Mouse (Mus musculus): ENCODE results near the gene Commd7.

Gene Commd7

GRCm38 (mm10) chr2:153642496-153642895 lies 9.9 kb upstream of the Commd7 start:
- ChIA-PET CTCF (interaction anchor here in 2 of 4 experiments (1.0 kb wide), 2 partner anchors 11 to 12 kb away, joined by 3 to 4 read pairs; no protein-coding TSS in a partner anchor), POLR2A (interaction anchor here in 2 of 4 experiments (1.0 to 3.0 kb wide), 3 partner anchors 9 to 30 kb away, joined by 3 to 9 read pairs (median 3); no protein-coding TSS in a partner anchor)

GRCm38 (mm10) chr2:153638977-153639680 lies 6.5 kb upstream of the Commd7 start:
- ChIA-PET CTCF (interaction anchor here (0.6 to 1.0 kb wide), 10 partner anchors 9 to 1179 kb away, joined by 3 to 6 read pairs (median 4); no protein-coding TSS in a partner anchor), POLR2A (interaction anchor here in 3 of 4 experiments (0.5 to 2.8 kb wide), 22 partner anchors 10 to 478 kb away, joined by 3 to 12 read pairs (median 5); partner anchors contain the start of genes Dnmt3b (in 3 of the 3) and Tm9sf4 (in 1 of the 3))

GRCm38 (mm10) chr2:153633259-153633658 lies 678 bp upstream of the Commd7 start:
- ChIA-PET CTCF (interaction anchor here in 2 of 4 experiments (0.6 to 1.4 kb wide), 2 partner anchors 23 to 511 kb away, joined by 3 to 4 read pairs; no protein-coding TSS in a partner anchor), POLR2A (interaction anchor here (0.7 to 5.0 kb wide), 22 partner anchors 10 to 109 kb away, joined by 3 to 35 read pairs (median 3); partner anchors contain the start of gene Dnmt3b (in 2 of the 4))

GRCm38 (mm10) chr2:153632871-153633226 lies 268 bp upstream of the Commd7 start:
- CTCF ChIA-PET = interaction anchor here in 2 of 4 experiments (1.3 to 1.4 kb wide), 2 partner anchors 22 to 29 kb away, joined by 4 to 7 read pairs; no protein-coding TSS in a partner anchor
- POLR2A ChIA-PET = interaction anchor here (0.7 to 5.0 kb wide), 23 partner anchors 10 to 109 kb away, joined by 3 to 35 read pairs (median 3); partner anchors contain the start of gene Dnmt3b (in 2 of the 4)

GRCm38 (mm10) chr2:153630950-153631349 lies 1.6 kb downstream of the Commd7 start:
- POLR2A ChIA-PET = interaction anchor here in 2 of 4 experiments (1.8 to 5.0 kb wide), 3 partner anchors 9 to 20 kb away, joined by 8 to 35 read pairs (median 22); no protein-coding TSS in a partner anchor
- CTCF ChIA-PET = no interaction called here

- ChIA-PET CTCF (interaction anchor here (0.5 to 5.9 kb wide), 9 partner anchors 11 to 540 kb away, joined by 3 to 38 read pairs (median 5); no protein-coding TSS in a partner anchor), POLR2A (interaction anchor here (0.6 to 4.1 kb wide), 24 partner anchors 8 to 953 kb away, joined by 3 to 64 read pairs (median 4); partner anchors contain the start of genes Commd7 (in 1 of the 4), Dnmt3b (in 1 of the 4), H13 (in 1 of the 4) and Mapre1 (in 1 of the 4))
Measured at GRCm38 (mm10) chr2:153622449-153622848, 10.1 kb downstream of the Commd7 start.

GRCm38 (mm10) chr2:153618889-153619288 lies 13.7 kb downstream of the Commd7 start:
- CTCF ChIA-PET = interaction anchor here in 1 of 4 experiments (0.7 to 5.9 kb wide), 5 partner anchors 8 to 305 kb away, joined by 3 to 38 read pairs (median 4); no protein-coding TSS in a partner anchor
- POLR2A ChIA-PET = interaction anchor here in 2 of 4 experiments (0.7 to 1.7 kb wide), 6 partner anchors 8 to 248 kb away, joined by 3 to 6 read pairs (median 3); partner anchors contain the start of gene Commd7 (in 1 of the 2)

GRCm38 (mm10) chr2:153618439-153618838 lies 14.1 kb downstream of the Commd7 start:
- CTCF ChIA-PET = interaction anchor here in 1 of 4 experiments (0.7 to 5.9 kb wide), 4 partner anchors 8 to 305 kb away, joined by 3 to 38 read pairs (median 4); no protein-coding TSS in a partner anchor
- POLR2A ChIA-PET = interaction anchor here in 2 of 4 experiments (0.7 to 1.7 kb wide), 7 partner anchors 8 to 248 kb away, joined by 3 to 6 read pairs (median 3); partner anchors contain the start of gene Commd7 (in 2 of the 2)

- CTCF ChIA-PET = no interaction called here
- POLR2A ChIA-PET = interaction anchor here in 1 of 4 experiments (1.4 kb wide), 1 partner anchor 10 kb away, joined by 4 read pairs; no protein-coding TSS in a partner anchor
Measured at GRCm38 (mm10) chr2:153616893-153617292, 15.7 kb downstream of the Commd7 start.

GRCm38 (mm10) chr2:153612594-153613281 lies 19.8 kb downstream of the Commd7 start:
- ChIA-PET CTCF (interaction anchor here (0.6 to 3.7 kb wide), 11 partner anchors 8 to 82 kb away, joined by 3 to 38 read pairs (median 4); partner anchors contain the start of gene Dnmt3b (in 1 of the 4)), POLR2A (interaction anchor here (0.7 to 4.5 kb wide), 21 partner anchors 8 to 266 kb away, joined by 3 to 64 read pairs (median 8); partner anchors contain the start of genes Commd7 (in 1 of the 4) and Dnmt3b (in 1 of the 4))

- POLR2A ChIA-PET = interaction anchor here (0.6 to 4.5 kb wide), 55 partner anchors 8 to 875 kb away, joined by 3 to 64 read pairs (median 5); partner anchors contain the start of genes Dnmt3b (in 3 of the 4), Commd7 (in 2 of the 4) and Tm9sf4 (in 1 of the 4)
- CTCF ChIA-PET = interaction anchor here (0.5 to 3.7 kb wide), 33 partner anchors 8 to 342 kb away, joined by 3 to 38 read pairs (median 4); no protein-coding TSS in a partner anchor
Measured at GRCm38 (mm10) chr2:153611743-153612142, 20.8 kb downstream of the Commd7 start.

GRCm38 (mm10) chr2:153611241-153611630 lies 21.3 kb downstream of the Commd7 start:
- POLR2A ChIA-PET = interaction anchor here (0.6 to 4.5 kb wide), 46 partner anchors 8 to 1179 kb away, joined by 3 to 64 read pairs (median 6); partner anchors contain the start of genes Dnmt3b (in 3 of the 4), Commd7 (in 2 of the 4) and Tm9sf4 (in 1 of the 4)

GRCm38 (mm10) chr2:153610426-153611240 lies 21.9 kb downstream of the Commd7 start:
- CTCF ChIA-PET = interaction anchor here (0.5 to 3.7 kb wide), 52 partner anchors 10 to 728 kb away, joined by 3 to 38 read pairs (median 4); partner anchors contain the start of gene Dnmt3b (in 1 of the 4)
- POLR2A ChIA-PET = interaction anchor here (0.6 to 4.5 kb wide), 59 partner anchors 8 to 1180 kb away, joined by 3 to 64 read pairs (median 5); partner anchors contain the start of genes Commd7 (in 3 of the 4) and Dnmt3b (in 3 of the 4)

More at GRCm38 (mm10) chr2:153611241-153611630, 21.3 kb downstream of the Commd7 start:
- CTCF ChIA-PET = interaction anchor here (0.5 to 3.7 kb wide), 40 partner anchors 7 to 727 kb away, joined by 3 to 38 read pairs (median 4); partner anchors contain the start of gene Dnmt3b (in 1 of the 4)

GRCm38 (mm10) chr2:153609548-153609947 lies 23.0 kb downstream of the Commd7 start:
- POLR2A ChIA-PET = interaction anchor here (0.6 to 4.5 kb wide), 30 partner anchors 9 to 133 kb away, joined by 3 to 64 read pairs (median 7); partner anchors contain the start of genes Commd7 (in 2 of the 4) and Dnmt3b (in 1 of the 4)
- CTCF ChIA-PET = interaction anchor here (0.5 to 3.7 kb wide), 35 partner anchors 9 to 1136 kb away, joined by 3 to 38 read pairs (median 4); partner anchors contain the start of gene Dnmt3b (in 1 of the 4)

GRCm38 (mm10) chr2:153609058-153609457 lies 23.5 kb downstream of the Commd7 start:
- CTCF ChIA-PET = interaction anchor here (0.6 to 3.7 kb wide), 12 partner anchors 8 to 243 kb away, joined by 3 to 38 read pairs (median 4); partner anchors contain the start of gene Dnmt3b (in 1 of the 4)

More at GRCm38 (mm10) chr2:153609058-153609457, 23.5 kb downstream of the Commd7 start:
- POLR2A ChIA-PET = interaction anchor here (0.6 to 4.5 kb wide), 13 partner anchors 8 to 133 kb away, joined by 3 to 64 read pairs (median 7); partner anchors contain the start of gene Commd7 (in 1 of the 4)
